Mouse (Mus musculus): ENCODE measurements around the gene Tiam1.

DNA sequence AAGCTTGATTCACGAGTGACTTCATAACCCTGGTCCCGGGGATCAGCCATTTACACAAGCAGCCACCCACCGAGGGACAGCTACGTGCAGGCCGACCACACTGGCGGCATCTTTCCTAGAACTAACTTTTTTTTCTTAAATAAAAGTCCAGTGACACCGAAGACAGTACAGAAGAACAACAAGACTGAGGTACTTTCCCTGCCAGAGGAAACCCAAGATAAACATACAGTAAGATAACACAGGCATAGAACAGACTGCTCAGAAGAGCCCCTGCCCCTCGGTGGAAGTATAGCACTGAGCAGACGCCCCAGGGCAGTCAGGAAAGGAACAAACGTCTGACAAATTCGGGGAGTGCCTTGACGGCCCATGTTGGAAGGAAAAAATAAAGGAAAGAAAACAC, 317.7 kb downstream of the Tiam1 start:
- no peak for TF ChIP-seq CTCF (IDR thresholded peaks at IDR 0.05; ENCODE audit: low read depth)
- TF ChIP-seq EP300 (IDR thresholded peaks at IDR 0.05; ENCODE audit: low read depth) = no peak

Data from liver, embryonic 14.5 days (tissue).